Comparison of ENCODE assay signal across 11 mouse cellular contexts in genomic region chr4:128451383-128451794, GRCm38 (mm10).
A peak's percentile ranks its signal among the peaks of the same experiment; 100 is the strongest.
DNase-seq lines count a peak whose midpoint lies in the region; ATAC-seq and TF ChIP-seq lines count a peak whose summit lies in the region.
"Had no signal": no experiment of that assay in that cellular context is flagged by ENCODE, and none has a peak within 500 bp of the region (broad histone marks: within the 10 kb centered on the region; RNA-seq: fewer than 3 reads in every experiment).

No protein-coding gene starts in this region.

- DNase-seq in forebrain, embryonic 10.5 days (ENCODE audit: extremely low spot score, low spot score): no peak
- DNase-seq in forebrain, embryonic 11.5 days (ENCODE audit: low spot score): no peak
- no peak for DNase-seq in left cerebral cortex, adult 2 months (ENCODE audit: extremely low spot score in 1 of 2, low spot score in 2 of 2)
- no peak for DNase-seq in left cerebral cortex, adult 8-10 months (ENCODE audit: low spot score in 2 of 2)
- DNase-seq in midbrain, embryonic 10.5 days (ENCODE audit: low spot score): no peak
- peak; percentile 60 for DNase-seq in telencephalon, adult 2 months (ENCODE audit: low read depth, low spot score)
- DNase-seq in spleen, postnatal 10 days (ENCODE audit: low spot score in 2 of 2): no peak
- DNase-seq in lung, adult 18-20 months: no peak
- DNase-seq: heart, adult 18-20 months had no signal

- no peaks in the 10 kb centered on the region for H3K27me3 ChIP-seq in forebrain, embryonic 10.5 days (ENCODE audit: poor library complexity, severe bottlenecking)
- no peaks in the 10 kb centered on the region for H3K27me3 ChIP-seq in forebrain, embryonic 11.5 days (ENCODE audit: control insufficient read depth, insufficient read depth, low read length)
- H3K27me3 ChIP-seq in midbrain, embryonic 10.5 days (ENCODE audit: low read depth, poor library complexity, severe bottlenecking): no peaks in the 10 kb centered on the region
- H3K27me3 ChIP-seq: embryonic facial prominence, embryonic 13.5 days had no signal

- no peak overlapping the region for H3K4me3 ChIP-seq in forebrain, embryonic 10.5 days
- H3K4me3 ChIP-seq in forebrain, embryonic 11.5 days (ENCODE audit: low read depth, low read length): no peak overlapping the region
- H3K4me3 ChIP-seq in left cerebral cortex, adult 2 months: no peak overlapping the region
- H3K4me3 ChIP-seq in midbrain, embryonic 10.5 days: no peak overlapping the region
- H3K4me3 ChIP-seq: embryonic facial prominence, embryonic 13.5 days had no signal

- peaks cover 9% of the 10 kb centered on the region for H3K4me1 ChIP-seq in forebrain, embryonic 10.5 days
- H3K4me1 ChIP-seq in forebrain, embryonic 11.5 days (replicated peaks; ENCODE audit: control insufficient read depth, insufficient read depth, low read length): 0 out of 2 replicates have a peak, but pooled peaks cover 2% of the 10 kb centered on the region
- H3K4me1 ChIP-seq in midbrain, embryonic 10.5 days: peaks cover 7% of the 10 kb centered on the region; the same call in 1 of the 2 replicates

- H3K27ac ChIP-seq in forebrain, embryonic 10.5 days: peak overlapping the region; percentile 44; the same call in 1 of the 2 replicates
- no peak overlapping the region for H3K27ac ChIP-seq in forebrain, embryonic 11.5 days (ENCODE audit: low read depth, low read length)
- H3K27ac ChIP-seq in left cerebral cortex, adult 2 months: peak overlapping the region; percentile 20; the same call in 1 of the 2 replicates
- 0 out of 2 replicates have a peak overlapping the region, but pooled peaks have one; percentile 30 for H3K27ac ChIP-seq in midbrain, embryonic 10.5 days (replicated peaks)
- H3K27ac ChIP-seq: embryonic facial prominence, embryonic 13.5 days had no signal

- no peak overlapping the region for H3K9ac ChIP-seq in forebrain, embryonic 11.5 days (ENCODE audit: low read length)
- H3K9ac ChIP-seq: embryonic facial prominence, embryonic 13.5 days had no signal

- H3K36me3 ChIP-seq in forebrain, embryonic 10.5 days (replicated peaks): no peaks in the 10 kb centered on the region
- no peaks in the 10 kb centered on the region for H3K36me3 ChIP-seq in forebrain, embryonic 11.5 days (ENCODE audit: control insufficient read depth, insufficient read depth, low read length)
- no peaks in the 10 kb centered on the region for H3K36me3 ChIP-seq in midbrain, embryonic 10.5 days
- H3K36me3 ChIP-seq: embryonic facial prominence, embryonic 13.5 days had no signal

- no peak for ATAC-seq in forebrain, embryonic 11.5 days (replicated peaks; ENCODE audit: low FRiP score)
- ATAC-seq: inflammation-experienced regulatory T-cells, adult 6 months had no signal

- no peak overlapping the region for H3K4me2 ChIP-seq in forebrain, embryonic 11.5 days (ENCODE audit: low read depth, low read length, severe bottlenecking)
- H3K4me2 ChIP-seq: embryonic facial prominence, embryonic 13.5 days had no signal

- H3K9me3 ChIP-seq in forebrain, embryonic 10.5 days: no peaks in the 10 kb centered on the region
- no peaks in the 10 kb centered on the region for H3K9me3 ChIP-seq in forebrain, embryonic 11.5 days (ENCODE audit: control insufficient read depth, low read length)
- no peaks in the 10 kb centered on the region for H3K9me3 ChIP-seq in midbrain, embryonic 10.5 days (replicated peaks)
- H3K9me3 ChIP-seq: embryonic facial prominence, embryonic 13.5 days had no signal

- 87% methylated on average over 3 of the region's 3 CpGs for WGBS in forebrain, embryonic 10.5 days
- 87% methylated on average over 3 of the region's 3 CpGs for WGBS in forebrain, embryonic 11.5 days
- WGBS in midbrain, embryonic 10.5 days: 88% methylated on average over 3 of the region's 3 CpGs

- no peak for TF ChIP-seq CTCF in left cerebral cortex, adult 2 months (IDR thresholded peaks at IDR 0.05)

- intact Hi-C loops in left cerebral cortex, adult 2 months (cut with DNase I): no loop called here
